Mouse (Mus musculus) gastrocnemius, adult 8-10 months (tissue): ENCODE data around the gene Id3. TPM values are rescaled to one million over a fixed set of nuclear protein-coding genes. Genes with fewer than 3 reads are reported as not detected.
"Not testable (repeated sequence)": the region's sequence is repeated elsewhere in the genome, so short reads cannot be mapped to it uniquely, and the experiment has no call there.

Experiments used
- DNase-seq, 2 experiments: peaks; one replicate each; pipeline ENCODE4 v3.0.0; 2022; ENCODE audit warnings: low spot score in 2 of 2
- total RNA-seq, 4 experiments: library from RNA; stranded (reverse); gene quantifications; 2 replicates each; pipeline ENCODE4 v1.2.4; 2022

The Id3 gene
- 10 to 100 TPM in 1 of 4 experiments, 1 to 10 TPM in 3; 8.7 to 16.7 (median 9.6) TPM for total RNA-seq

DNA sequence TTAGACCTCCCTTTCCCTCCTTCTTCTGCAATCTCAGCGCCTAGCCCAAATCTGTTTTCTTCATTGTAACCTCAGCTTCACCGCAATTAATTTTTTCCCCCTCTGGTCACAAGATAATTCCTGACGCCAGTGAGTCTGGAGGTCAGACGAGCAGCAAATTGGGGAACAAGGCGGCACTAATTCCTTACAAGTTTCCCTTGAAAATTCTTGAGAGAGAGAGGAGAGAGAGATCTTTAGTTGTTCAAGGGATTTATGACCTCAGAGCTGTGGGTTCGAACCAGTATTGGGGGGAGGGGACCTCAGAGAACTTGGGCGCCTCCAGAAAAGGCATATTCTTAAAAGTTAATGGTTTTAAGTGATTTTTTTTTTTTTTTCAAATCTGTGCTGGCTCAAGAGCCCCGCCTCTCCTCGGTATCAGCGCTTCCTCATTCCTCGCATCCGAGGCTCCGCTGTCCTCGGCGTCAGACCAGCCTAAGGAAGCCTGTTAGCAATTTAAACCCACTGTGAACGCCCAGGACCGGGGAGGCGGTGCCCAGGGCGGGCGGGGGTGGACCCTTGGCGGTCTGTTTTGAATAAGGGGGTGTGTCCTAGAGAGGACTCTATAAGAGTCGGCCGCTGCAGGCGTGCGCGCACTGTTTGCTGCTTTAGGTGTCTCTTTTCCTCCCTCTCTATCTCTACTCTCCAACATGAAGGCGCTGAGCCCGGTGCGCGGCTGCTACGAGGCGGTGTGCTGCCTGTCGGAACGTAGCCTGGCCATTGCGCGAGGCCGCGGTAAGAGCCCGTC, at the start of gene Id3:
Gene Id3 (plus strand): TSS at position 305 of the 784 bp plus-strand sequence.
- peak; percentile 91 to 92 for DNase-seq

DNA sequence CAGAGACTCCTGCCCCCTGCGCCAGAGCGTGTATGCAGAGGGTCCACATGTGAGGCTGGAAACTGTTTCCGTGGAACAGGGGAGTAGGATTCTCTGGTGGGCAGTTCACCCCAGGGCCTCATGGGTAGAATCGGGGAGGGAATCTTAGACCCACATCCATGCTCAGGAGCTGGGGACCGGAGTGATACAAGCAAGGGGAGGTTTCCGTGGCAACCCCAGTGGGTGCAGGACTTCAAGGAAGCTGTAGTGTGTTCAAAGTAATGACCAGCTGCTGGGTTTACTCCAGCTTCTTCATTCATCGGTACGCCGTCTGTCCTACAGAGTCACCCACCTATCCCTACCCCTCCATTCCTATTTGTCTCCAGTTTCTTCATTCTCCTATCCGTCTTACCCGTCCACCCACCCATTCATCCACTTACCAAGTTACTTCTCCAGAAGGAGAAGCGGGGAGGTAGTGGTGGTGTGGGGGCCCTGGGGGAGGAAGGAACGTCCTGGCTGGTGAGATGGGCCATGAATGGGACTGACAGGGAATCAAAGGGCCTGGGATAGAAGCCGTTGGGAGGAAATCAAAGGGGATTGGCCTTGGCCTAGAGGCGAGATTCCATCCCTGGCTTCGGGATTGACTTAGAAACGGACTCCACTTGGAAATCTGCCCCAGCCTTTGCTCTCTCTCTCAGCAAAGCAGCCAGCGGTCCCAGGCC, 48.6 kb upstream of the Id3 start:
- no peak for DNase-seq

DNA sequence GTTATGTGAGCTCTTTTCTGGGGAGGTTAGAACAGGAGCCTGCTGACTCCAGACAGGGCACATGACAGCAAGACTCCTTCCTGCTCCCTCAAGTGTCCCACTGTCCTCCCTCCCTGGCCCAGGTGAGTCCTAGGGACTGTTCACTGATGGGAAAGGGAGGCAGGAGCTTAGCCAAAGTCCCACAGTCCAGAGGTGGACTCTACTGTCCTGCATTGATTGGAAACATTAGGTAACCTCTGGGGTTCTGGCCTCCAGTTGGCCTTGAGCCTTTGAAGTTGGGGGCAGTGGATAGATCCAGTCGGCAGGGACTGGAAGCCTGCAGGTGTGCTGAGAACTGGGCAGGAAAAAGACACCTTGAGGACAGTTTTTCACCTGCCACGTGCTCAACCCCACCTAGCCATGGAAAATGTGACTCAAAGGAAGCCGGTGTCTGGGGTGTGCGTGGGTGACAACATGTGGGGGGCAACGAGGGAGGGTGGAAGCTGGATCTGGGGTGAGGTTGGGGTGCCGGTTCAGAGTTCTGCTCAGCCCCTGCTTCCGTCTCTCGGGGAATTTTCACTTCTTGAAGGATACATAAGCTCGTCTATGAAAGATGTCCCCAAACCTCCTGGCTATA, 47.7 kb upstream of the Id3 start:
- no peak for DNase-seq

DNA sequence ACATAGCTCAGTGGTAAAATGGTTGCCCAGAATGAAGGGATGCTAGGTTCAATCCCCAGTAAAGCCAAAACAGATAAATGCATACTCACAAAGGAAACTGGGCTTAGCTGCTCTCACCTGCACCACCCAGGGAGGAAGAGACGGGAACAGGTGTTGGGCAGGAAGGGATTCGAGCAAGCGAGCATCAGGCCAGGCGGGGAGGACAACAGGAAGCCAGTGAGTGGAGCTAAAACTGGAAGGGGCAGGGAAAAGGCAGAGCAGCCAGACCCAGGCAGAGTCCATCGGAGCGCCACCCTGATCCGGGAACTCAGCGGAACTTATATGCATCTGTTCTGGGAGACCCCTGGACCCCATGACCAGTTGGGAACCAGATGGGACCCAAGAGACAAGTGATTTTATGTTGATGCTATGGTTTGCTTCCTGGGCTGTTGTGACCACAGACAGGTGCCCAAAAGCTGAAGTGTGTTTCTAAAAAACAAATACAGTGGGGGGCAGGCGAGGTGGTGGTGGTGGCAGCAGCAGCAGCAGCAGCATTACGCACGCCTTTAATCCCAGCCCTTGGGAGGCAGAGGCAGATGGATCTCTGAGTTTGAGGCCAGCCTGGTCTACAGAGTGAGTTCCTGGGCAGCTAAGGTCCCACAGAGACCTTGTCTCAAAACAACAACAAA, 46.7 kb upstream of the Id3 start:
- no peak for DNase-seq

DNA sequence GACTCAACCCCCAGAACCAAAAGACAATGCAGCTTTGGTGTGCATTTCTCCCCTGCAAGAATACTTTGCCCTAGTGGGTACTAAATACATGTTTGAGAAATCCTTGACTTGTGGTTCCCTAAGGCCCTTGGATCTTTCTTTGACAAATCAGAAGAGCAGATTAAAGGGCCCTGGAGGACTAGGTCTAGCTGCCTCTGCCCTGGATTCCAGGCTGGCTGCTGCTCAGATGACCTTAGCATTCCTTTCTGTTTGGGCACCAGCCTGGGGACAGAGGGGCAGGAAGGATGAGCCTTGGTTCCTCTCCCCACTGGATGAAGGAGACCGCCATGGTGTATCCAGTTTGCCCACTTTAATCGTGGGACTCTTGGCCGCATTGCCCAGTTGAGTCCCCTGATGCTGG, 44.9 kb upstream of the Id3 start:
- DNase-seq, result no peak

DNA sequence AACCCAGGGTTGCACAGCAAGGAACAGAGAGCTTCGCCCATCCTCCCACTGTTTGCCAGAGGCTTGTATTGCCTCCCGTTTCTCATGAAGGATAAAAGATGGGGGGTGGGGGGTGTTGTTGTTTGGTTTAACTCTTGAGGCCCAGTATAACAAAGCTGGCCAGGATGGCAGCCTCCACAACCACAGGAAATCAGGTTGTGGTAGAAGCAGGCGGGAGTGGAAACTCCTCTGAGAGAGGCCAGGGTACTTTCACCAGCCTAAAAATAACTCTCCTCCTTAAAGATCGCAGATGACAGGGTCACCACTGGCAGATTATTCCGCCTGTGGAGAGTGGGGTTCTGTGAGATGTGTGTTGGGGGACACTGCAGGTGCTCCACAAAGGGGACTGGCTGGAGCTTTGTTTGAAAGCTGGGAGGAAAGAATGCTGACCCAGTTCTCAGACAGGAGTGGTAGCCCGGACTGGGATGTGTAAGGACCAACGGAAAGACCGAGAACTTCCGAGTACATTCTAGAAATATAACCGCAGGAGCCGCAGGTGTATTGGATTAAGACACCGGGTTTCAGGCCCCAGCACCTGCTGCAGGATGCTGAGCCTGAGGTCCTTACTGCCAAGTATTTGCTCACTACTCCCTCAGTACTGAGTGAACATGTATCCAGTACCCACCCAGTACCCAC, 42.8 kb upstream of the Id3 start:
- DNase-seq, result no peak

DNA sequence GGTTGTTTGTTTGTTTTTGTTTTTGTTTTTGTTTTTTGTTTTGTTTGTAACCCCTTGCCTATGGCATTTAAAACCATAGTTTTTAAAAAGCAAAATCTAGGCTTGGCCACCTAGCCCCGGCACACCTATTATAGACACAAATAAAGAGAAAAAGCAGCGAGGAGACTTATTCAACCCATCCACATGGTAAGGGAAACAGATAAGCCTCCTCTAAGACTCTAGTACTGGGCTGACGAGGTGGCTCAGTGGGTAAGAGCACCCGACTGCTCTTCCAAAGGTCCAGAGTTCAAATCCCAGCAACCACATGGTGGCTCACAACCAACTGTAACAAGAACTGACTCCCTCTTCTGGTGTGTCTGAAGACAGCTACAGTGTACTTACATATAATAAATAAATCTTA, 41.5 kb upstream of the Id3 start:
- not testable (repeated sequence) for DNase-seq

DNA sequence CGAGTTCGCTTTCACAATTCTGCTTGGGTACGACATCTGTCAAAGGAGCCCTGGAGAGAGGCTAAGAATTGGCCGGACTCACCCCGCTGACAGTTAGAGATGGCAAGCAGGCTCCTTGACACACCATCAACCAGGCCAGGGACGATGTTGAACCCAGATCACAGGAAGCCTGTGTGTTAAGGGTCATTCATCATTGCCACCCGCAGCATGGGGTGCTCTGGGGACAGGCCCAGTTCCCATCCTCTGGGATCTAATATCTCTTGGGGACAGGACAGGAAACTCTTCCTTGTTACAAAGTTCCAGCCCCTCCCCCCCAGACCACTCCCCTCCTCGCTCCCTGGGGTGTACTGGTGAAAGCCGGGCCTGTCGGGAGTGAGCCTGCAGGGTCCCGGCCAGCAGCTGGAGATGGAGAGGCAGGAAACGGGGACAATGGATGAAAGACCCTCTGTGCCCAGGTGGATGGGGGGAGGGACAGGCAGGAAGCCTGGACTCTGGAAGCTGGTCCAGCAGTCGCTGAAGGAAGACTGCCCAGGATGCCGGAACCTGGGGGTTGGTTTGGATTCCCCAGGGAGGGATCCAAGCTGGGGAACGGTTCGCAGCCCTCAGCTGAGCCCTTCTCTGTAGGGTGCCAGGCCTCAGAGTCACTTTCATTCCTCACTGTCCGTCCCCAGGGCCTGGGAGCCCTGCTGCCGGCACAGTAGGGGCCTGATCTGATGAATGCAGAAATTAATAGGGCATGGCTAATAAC, 38.5 kb upstream of the Id3 start:
- no peak for DNase-seq

DNA sequence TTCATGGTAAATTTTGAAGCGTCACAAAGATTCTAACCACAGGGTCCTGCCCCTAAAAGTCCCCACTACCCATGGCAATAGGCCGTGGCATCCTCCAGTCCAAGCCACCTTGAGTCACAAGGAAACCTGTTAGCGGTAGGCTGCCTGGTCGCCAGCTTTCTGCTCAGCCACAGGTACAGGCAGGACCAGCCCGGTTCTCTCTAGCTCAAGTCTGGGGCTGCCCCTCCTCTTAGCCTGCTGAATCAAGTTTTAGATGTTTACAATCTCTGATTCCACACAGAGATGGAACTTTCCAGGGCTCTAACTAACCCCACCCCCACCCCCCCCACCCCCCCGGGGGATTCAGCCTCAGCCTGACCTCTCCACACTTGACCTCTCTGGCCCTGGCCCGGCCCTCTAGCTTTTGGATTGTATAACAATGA, 36.4 kb upstream of the Id3 start:
- no peak for DNase-seq

DNA sequence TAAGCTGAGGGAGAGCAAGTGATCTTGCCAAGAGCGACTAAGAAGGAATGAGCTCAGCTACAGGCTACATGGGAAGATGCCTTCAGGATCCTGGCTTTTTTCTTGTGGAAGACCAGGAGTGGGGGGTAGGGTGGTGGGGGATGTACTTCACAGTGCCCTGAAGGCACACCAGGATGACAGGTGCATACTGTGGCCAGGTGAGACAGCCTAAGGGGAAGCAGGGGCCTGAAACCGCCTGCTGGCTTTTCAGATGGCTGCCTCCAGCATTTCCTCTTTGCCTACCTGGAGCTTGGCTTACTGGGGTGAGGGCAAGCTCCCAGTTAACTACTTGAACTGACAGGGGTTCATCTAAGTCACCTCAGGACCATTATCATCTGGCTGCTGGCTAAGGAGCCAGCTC, 34.1 kb upstream of the Id3 start:
- no peak for DNase-seq

DNA sequence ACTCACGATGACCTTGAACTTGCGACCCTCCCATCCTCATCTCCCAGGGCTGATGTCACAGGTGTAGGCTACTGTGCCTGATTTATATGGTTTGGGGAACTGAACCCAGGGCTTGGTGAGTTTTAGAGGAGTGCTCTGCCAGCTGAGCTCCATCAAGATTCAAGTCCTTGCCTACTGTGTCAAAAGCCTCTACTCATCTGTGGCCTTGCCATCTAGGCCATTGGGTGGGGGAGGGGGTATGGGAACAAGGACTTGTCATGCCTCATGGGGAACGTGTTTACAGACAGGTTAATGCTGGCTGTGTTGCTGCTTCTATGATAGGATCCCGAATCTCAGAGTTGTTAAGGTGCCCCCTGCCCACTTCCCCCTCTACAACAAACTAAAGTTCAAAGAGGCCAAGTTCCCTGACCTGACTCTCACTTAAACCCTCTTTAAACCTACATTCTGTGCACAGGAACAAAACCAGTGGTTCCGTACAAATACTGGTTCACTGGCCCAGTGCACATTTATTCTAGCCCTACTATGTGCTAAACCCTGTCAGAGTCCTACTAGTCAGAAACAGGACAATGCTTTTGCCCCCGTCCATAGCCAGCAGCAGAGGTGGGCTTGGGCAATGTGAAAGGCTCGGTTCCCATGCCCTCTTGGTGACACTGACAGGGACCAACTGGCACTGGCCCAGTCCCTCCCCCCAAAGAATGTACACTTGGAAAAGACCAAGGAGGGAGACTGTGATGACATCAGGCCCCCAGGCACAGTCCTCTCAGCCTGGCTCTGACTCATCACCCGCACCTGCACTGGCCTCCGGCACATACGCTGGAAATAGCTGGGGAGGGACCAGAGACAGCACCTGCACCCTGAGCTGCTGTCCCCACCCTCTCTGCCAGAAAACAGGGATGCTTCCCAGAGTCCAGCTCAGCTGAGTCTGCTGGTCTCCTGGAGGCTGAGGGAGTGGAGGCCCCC, 33.1 kb upstream of the Id3 start:
- DNase-seq, result no peak

DNA sequence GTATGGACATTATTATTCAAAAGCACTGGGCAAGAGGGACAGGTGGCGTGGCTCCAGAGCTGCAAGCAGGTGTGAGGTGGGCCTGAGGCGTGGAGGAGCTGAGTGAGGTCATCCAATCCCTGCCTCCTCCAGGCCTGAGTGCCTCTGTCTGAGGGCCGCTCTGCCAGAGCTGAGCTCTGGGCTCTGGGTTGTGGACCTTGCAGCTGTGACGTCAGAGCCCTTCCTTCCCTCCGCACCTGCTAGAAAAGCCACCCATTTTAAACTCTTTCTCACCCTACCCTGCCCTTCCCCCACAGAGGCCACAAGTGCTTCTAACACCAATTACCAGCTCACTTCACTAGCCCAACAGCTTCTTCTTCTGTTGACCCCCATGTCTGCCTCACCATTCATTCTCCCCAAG, 31.0 kb upstream of the Id3 start:
- DNase-seq, result no peak

DNA sequence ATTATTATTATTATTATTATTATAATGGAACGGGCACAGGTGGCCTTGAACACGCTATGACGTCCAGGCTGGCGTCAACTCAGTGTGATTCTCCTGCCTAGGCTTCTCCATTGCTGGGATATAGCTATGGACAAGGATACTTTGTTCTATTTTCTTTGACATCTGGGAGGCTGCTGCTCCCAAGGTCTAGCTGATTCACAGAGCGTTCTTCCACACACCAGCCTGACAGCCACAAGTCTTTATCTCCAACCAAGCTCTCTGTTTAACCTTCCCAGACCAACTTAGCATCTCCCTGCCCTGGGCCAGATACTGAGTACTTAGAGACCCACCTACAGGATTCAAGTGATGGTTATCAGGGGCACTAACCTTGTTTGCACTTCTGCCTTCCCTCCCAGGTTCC, 28.6 kb upstream of the Id3 start:
- DNase-seq, result no peak

DNA sequence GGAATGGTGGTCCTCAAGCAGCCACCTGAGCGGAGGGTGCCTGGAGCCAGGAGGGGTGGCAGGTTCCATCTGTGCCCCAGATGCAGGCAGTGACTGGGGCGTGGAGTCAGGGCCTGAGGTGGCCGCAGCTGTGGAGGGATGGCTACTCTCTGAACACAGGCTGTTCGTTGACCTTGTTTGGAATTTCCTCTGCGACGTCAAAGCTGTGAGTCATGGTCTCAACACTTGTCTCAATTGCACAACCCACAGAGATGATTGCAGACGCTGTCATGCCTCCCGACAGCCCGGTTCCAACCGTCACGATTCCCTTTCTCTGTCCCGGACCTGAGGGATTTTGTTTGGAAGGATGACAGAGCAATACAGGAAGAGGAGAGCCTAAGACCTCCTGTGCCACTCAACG, 26.3 kb upstream of the Id3 start:
- peak; percentile 24 to 31 for DNase-seq

DNA sequence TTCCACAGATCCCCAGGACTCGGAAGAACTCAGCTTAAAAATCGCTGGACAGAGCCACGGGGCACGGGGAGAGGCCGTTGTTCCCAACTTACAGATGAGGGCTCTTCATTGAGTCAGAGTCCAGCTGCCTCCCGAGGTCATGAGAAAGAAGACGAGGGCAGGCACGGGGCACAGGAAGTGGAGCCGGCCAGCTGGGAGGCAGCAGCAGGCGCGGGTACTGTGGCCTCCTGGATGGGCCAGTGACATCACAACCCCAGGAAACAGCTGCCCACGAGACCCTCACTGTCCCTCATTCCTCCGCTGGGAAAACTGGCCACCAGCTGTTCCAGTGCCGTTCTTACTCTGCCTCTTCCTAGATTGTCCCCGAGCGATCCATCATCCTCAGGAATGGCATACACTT, 23.3 kb upstream of the Id3 start:
- no peak for DNase-seq

DNA sequence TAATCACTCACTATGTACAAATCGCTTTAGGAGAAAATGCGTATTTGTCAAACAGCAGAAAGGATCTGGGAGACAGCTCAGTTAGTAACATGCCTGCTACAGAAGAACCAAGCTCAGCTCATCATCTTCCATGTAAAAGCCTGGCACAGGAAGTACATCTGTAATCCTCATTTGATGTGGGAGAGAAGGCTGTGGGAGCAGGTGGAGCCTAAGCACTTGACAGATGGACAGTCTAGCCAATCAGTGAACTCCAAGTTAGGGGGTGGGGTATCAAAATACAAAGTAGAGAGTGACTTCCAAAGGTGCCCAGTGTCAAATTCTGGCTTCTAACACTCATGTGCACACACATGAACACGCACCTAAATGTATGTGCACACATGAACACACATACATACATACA, 22.1 kb upstream of the Id3 start:
- DNase-seq, result no peak

DNA sequence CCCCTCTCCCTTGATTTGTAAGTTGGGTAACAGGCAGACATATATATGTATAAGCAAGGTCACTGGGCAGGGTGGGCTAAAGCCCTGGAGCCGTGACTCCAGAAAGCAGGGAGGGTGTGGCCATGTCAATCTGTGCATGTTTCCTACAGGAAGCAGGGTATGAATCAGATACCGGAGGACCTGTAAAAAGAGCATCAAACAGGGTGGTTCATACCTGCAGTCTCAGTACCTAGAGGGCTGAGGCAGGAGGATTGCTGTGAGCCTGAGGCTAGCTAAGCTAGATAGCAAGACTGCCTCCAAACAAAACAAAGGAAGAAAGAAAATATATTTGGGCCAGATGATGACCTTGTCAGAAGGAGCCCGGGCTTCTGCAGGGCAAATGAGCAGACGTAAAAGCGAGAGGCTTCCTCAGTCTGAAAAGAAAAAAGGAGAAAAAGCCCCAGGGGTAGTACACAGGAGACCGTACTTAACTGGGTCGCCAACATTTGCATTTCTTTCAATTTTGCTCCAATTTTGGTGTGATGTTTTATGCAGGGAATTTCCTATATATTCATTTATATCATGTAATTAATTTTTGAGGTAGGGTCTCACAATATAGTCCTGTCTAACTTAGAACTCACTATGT, 21.3 kb upstream of the Id3 start:
- no peak for DNase-seq

DNA sequence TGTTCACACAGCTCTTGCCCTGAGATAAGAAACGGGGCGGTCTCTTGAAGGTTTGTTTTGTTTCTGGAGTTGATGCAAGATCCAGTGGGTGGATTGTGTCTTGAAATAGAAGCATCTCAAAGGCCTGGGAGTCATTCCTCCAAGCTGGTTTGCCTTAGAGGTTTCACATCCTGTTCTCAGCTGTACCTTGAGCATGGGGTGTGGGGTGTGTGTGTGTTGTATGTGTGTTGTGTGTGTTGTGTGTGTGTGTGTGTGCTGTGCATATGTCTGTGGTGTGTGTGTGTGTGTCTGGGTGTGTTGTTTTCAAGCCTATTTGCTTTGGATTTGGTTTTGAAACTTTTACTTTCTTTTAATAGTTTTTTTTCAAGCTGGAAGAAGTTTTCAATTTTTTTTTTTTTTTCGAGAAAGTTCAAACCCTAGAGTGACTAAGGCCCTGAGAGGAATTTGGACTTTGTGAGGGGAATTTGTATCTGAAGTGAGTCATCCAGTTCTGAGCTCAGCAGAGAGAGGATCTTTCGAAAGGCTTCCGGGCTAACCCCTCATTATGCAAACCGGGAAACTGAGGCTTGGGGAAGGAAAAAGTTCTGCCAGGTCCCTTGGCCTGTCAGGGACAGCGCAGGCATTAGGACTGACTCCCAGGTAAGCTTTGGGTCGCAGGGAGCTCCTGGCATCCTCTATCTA, 20.0 kb upstream of the Id3 start:
- no peak for DNase-seq

DNA sequence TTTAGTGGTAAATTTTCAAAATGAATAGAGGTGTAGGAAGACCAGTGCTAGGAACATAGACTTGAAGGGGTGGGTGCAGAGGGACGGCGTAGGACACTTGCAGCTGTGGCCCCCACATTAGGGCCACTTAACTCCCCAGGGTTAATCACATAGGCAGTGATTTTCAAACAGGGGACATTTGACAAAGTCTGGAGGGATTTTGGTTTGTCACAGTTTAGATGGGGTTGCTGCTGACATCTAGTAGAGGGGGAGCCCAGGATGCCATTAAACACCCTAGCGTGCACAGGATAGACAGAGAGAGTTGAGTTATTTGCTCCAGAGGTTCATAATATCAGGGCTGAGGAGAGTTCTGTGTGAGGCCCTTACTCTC, 19.5 kb upstream of the Id3 start:
- DNase-seq, result no peak
